Mouse (Mus musculus): ENCODE data around the gene Cenpx. TPM values are rescaled to one million over a fixed set of nuclear protein-coding genes. Genes with fewer than 3 reads are reported as not detected.

Cenpx gene
- total and polyA plus RNA-seq, 2 experiments from 2014 or later = 70.8 to 94.6 TPM

GRCm38 (mm10) chr11:120665406-120665805, 48.1 kb downstream of the Cenpx start:
- Histone ChIP-seq H3K27me3 (ENCODE audit: insufficient read depth, low read length) (peaks cover 34% of the 10 kb centered on the region), H3K36me3 (ENCODE audit: insufficient read depth, low read length) (no peaks in the 10 kb centered on the region), H3K4me3 (ENCODE audit: low read depth, low read length) (no peak overlapping the region), H3K9me3 (ENCODE audit: low read length) (no peaks in the 10 kb centered on the region), H3K4me1 (ENCODE audit: insufficient read depth, low read length) (no peaks in the 10 kb centered on the region), H3K4me2 (ENCODE audit: low read depth, low read length, poor library complexity, severe bottlenecking) (no peak overlapping the region), H3K27ac (ENCODE audit: low read depth, low read length) (no peak overlapping the region), H3K9ac (replicated peaks; ENCODE audit: low read length, poor library complexity, severe bottlenecking) (no peak overlapping the region)
- ATAC-seq (ENCODE audit: low FRiP score) (no peak), DNase-seq (ENCODE audit: low spot score) (no peak)
- WGBS = 87% methylated on average over 3 of the region's 3 CpGs
- no peak for TF ChIP-seq CTCF (IDR thresholded peaks at IDR 0.05)

- ATAC-seq (ENCODE audit: low FRiP score) (no peak), DNase-seq (ENCODE audit: low spot score) (no peak)
- Histone ChIP-seq H3K27me3 (ENCODE audit: insufficient read depth, low read length) (peaks cover 51% of the 10 kb centered on the region), H3K9me3 (ENCODE audit: low read length) (no peaks in the 10 kb centered on the region), H3K4me2 (ENCODE audit: low read depth, low read length, poor library complexity, severe bottlenecking) (no peak overlapping the region), H3K4me1 (ENCODE audit: insufficient read depth, low read length) (no peaks in the 10 kb centered on the region), H3K9ac (replicated peaks; ENCODE audit: low read length, poor library complexity, severe bottlenecking) (no peak overlapping the region), H3K4me3 (ENCODE audit: low read depth, low read length) (no peak overlapping the region), H3K27ac (ENCODE audit: low read depth, low read length) (no peak overlapping the region), H3K36me3 (ENCODE audit: insufficient read depth, low read length) (no peaks in the 10 kb centered on the region)
- WGBS = 55% methylated on average over 5 of the region's 5 CpGs
- no peak for TF ChIP-seq CTCF (IDR thresholded peaks at IDR 0.05)
Measured at GRCm38 (mm10) chr11:120663714-120664113, 49.8 kb downstream of the Cenpx start.

- ATAC-seq (ENCODE audit: low FRiP score) (no peak), DNase-seq (ENCODE audit: low spot score) (no peak)
- Histone ChIP-seq H3K4me2 (ENCODE audit: low read depth, low read length, poor library complexity, severe bottlenecking) (no peak overlapping the region), H3K36me3 (ENCODE audit: insufficient read depth, low read length) (no peaks in the 10 kb centered on the region), H3K27me3 (ENCODE audit: insufficient read depth, low read length) (peaks cover 61% of the 10 kb centered on the region), H3K27ac (ENCODE audit: low read depth, low read length) (no peak overlapping the region), H3K9ac (replicated peaks; ENCODE audit: low read length, poor library complexity, severe bottlenecking) (no peak overlapping the region), H3K4me3 (ENCODE audit: low read depth, low read length) (no peak overlapping the region), H3K4me1 (ENCODE audit: insufficient read depth, low read length) (no peaks in the 10 kb centered on the region), H3K9me3 (ENCODE audit: low read length) (no peaks in the 10 kb centered on the region)
- WGBS = 17% methylated on average over 6 of the region's 6 CpGs
- TF ChIP-seq CTCF (IDR thresholded peaks at IDR 0.05) = no peak
Measured at GRCm38 (mm10) chr11:120662759-120663158, 50.8 kb downstream of the Cenpx start.

GRCm38 (mm10) chr11:120661076-120661460, 52.5 kb downstream of the Cenpx start, which contains the start of gene Notum:
TSS of gene Notum (minus strand) at chr11:120661175.
- under 1% methylated on average over 35 of the region's 35 CpGs for WGBS
- Histone ChIP-seq H3K9me3 (ENCODE audit: low read length) (no peaks in the 10 kb centered on the region), H3K9ac (replicated peaks; ENCODE audit: low read length, poor library complexity, severe bottlenecking) (0 out of 2 replicates have a peak within 1 kb of the TSS, but pooled peaks have one; percentile 39), H3K36me3 (ENCODE audit: insufficient read depth, low read length) (no peaks in the 10 kb centered on the region), H3K27me3 (ENCODE audit: insufficient read depth, low read length) (peaks cover 76% of the 10 kb centered on the region), H3K4me3 (ENCODE audit: low read depth, low read length) (peak within 1 kb of the TSS; percentile 33), H3K4me1 (ENCODE audit: insufficient read depth, low read length) (no peaks in the 10 kb centered on the region), H3K27ac (ENCODE audit: low read depth, low read length) (no peak within 1 kb of the TSS), H3K4me2 (ENCODE audit: low read depth, low read length, poor library complexity, severe bottlenecking) (peak within 1 kb of the TSS; percentile 54)
- TF ChIP-seq CTCF (IDR thresholded peaks at IDR 0.05) = no peak
- ATAC-seq (ENCODE audit: low FRiP score) (no peak), DNase-seq (ENCODE audit: low spot score) (no peak)

Other genes starting within 250 kb of the Cenpx start
- gene Arl16, start 246.1 kb downstream of the Cenpx start, total RNA-seq (2014; rRNA removed) = 62.8 and 72.6 TPM in 2 replicates
- 65.7 and 73.0 TPM in 2 replicates for gene Arl16, start 246.1 kb downstream of the Cenpx start, polyA plus RNA-seq (2015; fragmentation: Nextera tagmentation; extraction: Ambion mirVana)
- 39.2 and 42.7 TPM in 2 replicates for gene Mrpl12, start 229.1 kb downstream of the Cenpx start, total RNA-seq (2014; rRNA removed)
- 147 TPM in 2 replicates for gene Mrpl12, start 229.1 kb downstream of the Cenpx start, polyA plus RNA-seq (2015; fragmentation: Nextera tagmentation; extraction: Ambion mirVana)
- 28.4 and 30.1 TPM in 2 replicates for gene Slc25a10, start 221.9 kb downstream of the Cenpx start, total RNA-seq (2014; rRNA removed)
- gene Slc25a10, start 221.9 kb downstream of the Cenpx start, polyA plus RNA-seq (2015; fragmentation: Nextera tagmentation; extraction: Ambion mirVana) = 19.8 and 21.4 TPM in 2 replicates
- gene Gcgr, start 183.0 kb downstream of the Cenpx start, total RNA-seq (2014; rRNA removed) = 0.60 TPM in 1 of 2 replicates, not detected in the other
- 0.17 and 0.21 TPM in 2 replicates for gene Gcgr, start 183.0 kb downstream of the Cenpx start, polyA plus RNA-seq (2015; fragmentation: Nextera tagmentation; extraction: Ambion mirVana)
- gene Mcrip1, start 164.0 kb downstream of the Cenpx start, total RNA-seq (2014; rRNA removed) = 132 and 138 TPM in 2 replicates
- 243 and 270 TPM in 2 replicates for gene Mcrip1, start 164.0 kb downstream of the Cenpx start, polyA plus RNA-seq (2015; fragmentation: Nextera tagmentation; extraction: Ambion mirVana)
- not detected in 2 replicates for gene Ppp1r27, start 162.6 kb downstream of the Cenpx start, total RNA-seq (2014; rRNA removed)
- not detected in 2 replicates for gene Ppp1r27, start 162.6 kb downstream of the Cenpx start, polyA plus RNA-seq (2015; fragmentation: Nextera tagmentation; extraction: Ambion mirVana)
- gene P4hb, start 140.5 kb downstream of the Cenpx start, total RNA-seq (2014; rRNA removed) = 161 and 165 TPM in 2 replicates
- 191 and 209 TPM in 2 replicates for gene P4hb, start 140.5 kb downstream of the Cenpx start, polyA plus RNA-seq (2015; fragmentation: Nextera tagmentation; extraction: Ambion mirVana)
- gene Arhgdia, start 132.1 kb downstream of the Cenpx start, total RNA-seq (2014; rRNA removed) = 233 and 286 TPM in 2 replicates
- gene Arhgdia, start 132.1 kb downstream of the Cenpx start, polyA plus RNA-seq (2015; fragmentation: Nextera tagmentation; extraction: Ambion mirVana) = 390 and 417 TPM in 2 replicates
- 70.8 and 86.9 TPM in 2 replicates for gene Alyref, start 115.4 kb downstream of the Cenpx start, total RNA-seq (2014; rRNA removed)
- gene Alyref, start 115.4 kb downstream of the Cenpx start, polyA plus RNA-seq (2015; fragmentation: Nextera tagmentation; extraction: Ambion mirVana) = 130 and 145 TPM in 2 replicates
- 41.1 and 58.4 TPM in 2 replicates for gene Anapc11, start 115.3 kb downstream of the Cenpx start, total RNA-seq (2014; rRNA removed)
- 193 and 203 TPM in 2 replicates for gene Anapc11, start 115.3 kb downstream of the Cenpx start, polyA plus RNA-seq (2015; fragmentation: Nextera tagmentation; extraction: Ambion mirVana)
- not detected in 2 replicates for gene Npb, start 105.3 kb downstream of the Cenpx start, total RNA-seq (2014; rRNA removed)
- gene Npb, start 105.3 kb downstream of the Cenpx start, polyA plus RNA-seq (2015; fragmentation: Nextera tagmentation; extraction: Ambion mirVana) = 1.3 TPM in 2 replicates
- 130 and 137 TPM in 2 replicates for gene Pcyt2, start 95.8 kb downstream of the Cenpx start, total RNA-seq (2014; rRNA removed)
- 129 and 143 TPM in 2 replicates for gene Pcyt2, start 95.8 kb downstream of the Cenpx start, polyA plus RNA-seq (2015; fragmentation: Nextera tagmentation; extraction: Ambion mirVana)
- 31.3 and 39.7 TPM in 2 replicates for gene Sirt7, start 88.5 kb downstream of the Cenpx start, total RNA-seq (2014; rRNA removed)
- 34.7 and 36.0 TPM in 2 replicates for gene Sirt7, start 88.5 kb downstream of the Cenpx start, polyA plus RNA-seq (2015; fragmentation: Nextera tagmentation; extraction: Ambion mirVana)
- 42.1 and 46.5 TPM in 2 replicates for gene Mafg, start 80.1 kb downstream of the Cenpx start, total RNA-seq (2014; rRNA removed)
- 40.8 and 41.7 TPM in 2 replicates for gene Mafg, start 80.1 kb downstream of the Cenpx start, polyA plus RNA-seq (2015; fragmentation: Nextera tagmentation; extraction: Ambion mirVana)
- 8.6 and 10.8 TPM in 2 replicates for gene Pycr1, start 70.0 kb downstream of the Cenpx start, total RNA-seq (2014; rRNA removed)
- gene Pycr1, start 70.0 kb downstream of the Cenpx start, polyA plus RNA-seq (2015; fragmentation: Nextera tagmentation; extraction: Ambion mirVana) = 10.4 and 11.7 TPM in 2 replicates
- gene Myadml2, start 65.6 kb downstream of the Cenpx start, total RNA-seq (2014; rRNA removed) = 1.5 and 1.6 TPM in 2 replicates
- gene Myadml2, start 65.6 kb downstream of the Cenpx start, polyA plus RNA-seq (2015; fragmentation: Nextera tagmentation; extraction: Ambion mirVana) = 1.4 and 1.7 TPM in 2 replicates
- gene Notum, start 52.6 kb downstream of the Cenpx start, total RNA-seq (2014; rRNA removed) = 5.5 and 10.5 TPM in 2 replicates
- 3.1 and 3.6 TPM in 2 replicates for gene Notum, start 52.6 kb downstream of the Cenpx start, polyA plus RNA-seq (2015; fragmentation: Nextera tagmentation; extraction: Ambion mirVana)
- 106 and 113 TPM in 2 replicates for gene Aspscr1, start 40.8 kb downstream of the Cenpx start, total RNA-seq (2014; rRNA removed)
- gene Aspscr1, start 40.8 kb downstream of the Cenpx start, polyA plus RNA-seq (2015; fragmentation: Nextera tagmentation; extraction: Ambion mirVana) = 143 and 153 TPM in 2 replicates
- 44.8 and 47.8 TPM in 2 replicates for gene Lrrc45, start 187 bp upstream of the Cenpx start, total RNA-seq (2014; rRNA removed)
- 46.8 and 51.0 TPM in 2 replicates for gene Lrrc45, start 187 bp upstream of the Cenpx start, polyA plus RNA-seq (2015; fragmentation: Nextera tagmentation; extraction: Ambion mirVana)
- gene Rac3, start 7.7 kb upstream of the Cenpx start, total RNA-seq (2014; rRNA removed) = 766 and 788 TPM in 2 replicates
- gene Rac3, start 7.7 kb upstream of the Cenpx start, polyA plus RNA-seq (2015; fragmentation: Nextera tagmentation; extraction: Ambion mirVana) = 808 and 853 TPM in 2 replicates
- gene Dcxr, start 13.5 kb upstream of the Cenpx start, total RNA-seq (2014; rRNA removed) = 6.9 and 11.2 TPM in 2 replicates
- gene Dcxr, start 13.5 kb upstream of the Cenpx start, polyA plus RNA-seq (2015; fragmentation: Nextera tagmentation; extraction: Ambion mirVana) = 9.9 and 12.3 TPM in 2 replicates
- 3.6 and 5.2 TPM in 2 replicates for gene Cbr2, start 18.4 kb upstream of the Cenpx start, total RNA-seq (2014; rRNA removed)
- gene Cbr2, start 18.4 kb upstream of the Cenpx start, polyA plus RNA-seq (2015; fragmentation: Nextera tagmentation; extraction: Ambion mirVana) = 4.0 and 4.4 TPM in 2 replicates
- 0.93 and 1.0 TPM in 2 replicates for gene Hmga1b, start 49.1 kb upstream of the Cenpx start, total RNA-seq (2014; rRNA removed)
- 2.7 TPM in 2 replicates for gene Hmga1b, start 49.1 kb upstream of the Cenpx start, polyA plus RNA-seq (2015; fragmentation: Nextera tagmentation; extraction: Ambion mirVana)
- gene Rfng, start 70.5 kb upstream of the Cenpx start, total RNA-seq (2014; rRNA removed) = 86.5 and 106 TPM in 2 replicates
- gene Rfng, start 70.5 kb upstream of the Cenpx start, polyA plus RNA-seq (2015; fragmentation: Nextera tagmentation; extraction: Ambion mirVana) = 130 and 138 TPM in 2 replicates
- 252 and 262 TPM in 2 replicates for gene Gps1, start 70.5 kb upstream of the Cenpx start, total RNA-seq (2014; rRNA removed)
- gene Gps1, start 70.5 kb upstream of the Cenpx start, polyA plus RNA-seq (2015; fragmentation: Nextera tagmentation; extraction: Ambion mirVana) = 233 and 253 TPM in 2 replicates
- gene Dus1l, start 82.7 kb upstream of the Cenpx start, total RNA-seq (2014; rRNA removed) = 46.4 and 52.3 TPM in 2 replicates
- gene Dus1l, start 82.7 kb upstream of the Cenpx start, polyA plus RNA-seq (2015; fragmentation: Nextera tagmentation; extraction: Ambion mirVana) = 38.4 and 41.6 TPM in 2 replicates
- 469 and 488 TPM in 2 replicates for gene Fasn, start 110.8 kb upstream of the Cenpx start, total RNA-seq (2014; rRNA removed)
- gene Fasn, start 110.8 kb upstream of the Cenpx start, polyA plus RNA-seq (2015; fragmentation: Nextera tagmentation; extraction: Ambion mirVana) = 76.0 and 85.4 TPM in 2 replicates
- gene Ccdc57, start 219.1 kb upstream of the Cenpx start, total RNA-seq (2014; rRNA removed) = 6.2 and 7.2 TPM in 2 replicates
- gene Ccdc57, start 219.1 kb upstream of the Cenpx start, polyA plus RNA-seq (2015; fragmentation: Nextera tagmentation; extraction: Ambion mirVana) = 6.8 and 7.8 TPM in 2 replicates
- 14.6 and 20.2 TPM in 2 replicates for gene Slc16a3, start 234.7 kb upstream of the Cenpx start, total RNA-seq (2014; rRNA removed)
- gene Slc16a3, start 234.7 kb upstream of the Cenpx start, polyA plus RNA-seq (2015; fragmentation: Nextera tagmentation; extraction: Ambion mirVana) = 3.2 and 4.1 TPM in 2 replicates